Mouse (Mus musculus) megakaryocyte-erythroid progenitor cell, adult 5-6 weeks (primary cell): ENCODE measurements at regions not wholly inside any gene's neighbourhood (a gene's known extent, or its start where the extent isn't known, plus 50 kb on each side); places are given as distances from the start of the nearest gene placed in this dataset.
A peak's percentile ranks its signal among the peaks of the same experiment; 100 is the strongest.

ENCODE experiments used
- ATAC-seq: replicated peaks from 2 replicates; pipeline ENCODE4 v1.8.0; 2016; ENCODE audit warnings: mild to moderate bottlenecking, inconsistent platforms; ENCODE audit not compliant: severe bottlenecking, poor library complexity, low FRiP score, low TSS enrichment

DNA sequence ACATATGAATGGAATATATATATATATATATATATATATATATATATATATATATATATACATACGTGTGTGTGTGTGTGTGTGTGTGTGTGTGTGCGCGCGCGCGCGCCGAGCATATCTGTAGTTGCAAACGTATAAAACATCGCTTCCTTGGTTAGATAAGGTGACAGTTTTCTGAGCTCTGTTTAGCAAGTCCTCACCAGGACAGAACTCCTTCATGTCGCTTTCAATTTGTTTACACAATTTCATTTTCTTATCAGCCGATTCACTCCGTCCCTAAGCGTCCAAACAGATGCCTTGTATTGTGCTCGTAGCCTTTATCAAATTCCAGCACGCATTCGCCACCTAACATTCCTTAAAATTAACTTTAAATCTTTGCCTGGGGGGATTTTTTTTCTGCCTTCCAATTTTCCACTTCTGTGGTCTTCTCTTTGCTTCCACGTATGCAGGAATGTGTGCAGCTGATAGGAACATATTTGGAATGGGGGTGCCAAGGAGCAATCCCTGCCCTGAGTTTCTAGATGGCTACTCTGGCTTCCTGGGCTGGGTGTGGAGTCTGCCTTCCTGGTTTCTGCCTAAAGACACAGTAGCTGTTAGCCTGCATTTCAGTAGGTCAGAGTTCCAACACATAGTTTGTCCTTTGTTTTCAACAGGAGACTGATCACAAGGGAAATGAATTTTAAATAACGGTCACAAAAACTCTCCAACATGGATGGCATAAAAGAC is 575.7 kb downstream of the Robo2 start:
- peak; percentile 47 for ATAC-seq

DNA sequence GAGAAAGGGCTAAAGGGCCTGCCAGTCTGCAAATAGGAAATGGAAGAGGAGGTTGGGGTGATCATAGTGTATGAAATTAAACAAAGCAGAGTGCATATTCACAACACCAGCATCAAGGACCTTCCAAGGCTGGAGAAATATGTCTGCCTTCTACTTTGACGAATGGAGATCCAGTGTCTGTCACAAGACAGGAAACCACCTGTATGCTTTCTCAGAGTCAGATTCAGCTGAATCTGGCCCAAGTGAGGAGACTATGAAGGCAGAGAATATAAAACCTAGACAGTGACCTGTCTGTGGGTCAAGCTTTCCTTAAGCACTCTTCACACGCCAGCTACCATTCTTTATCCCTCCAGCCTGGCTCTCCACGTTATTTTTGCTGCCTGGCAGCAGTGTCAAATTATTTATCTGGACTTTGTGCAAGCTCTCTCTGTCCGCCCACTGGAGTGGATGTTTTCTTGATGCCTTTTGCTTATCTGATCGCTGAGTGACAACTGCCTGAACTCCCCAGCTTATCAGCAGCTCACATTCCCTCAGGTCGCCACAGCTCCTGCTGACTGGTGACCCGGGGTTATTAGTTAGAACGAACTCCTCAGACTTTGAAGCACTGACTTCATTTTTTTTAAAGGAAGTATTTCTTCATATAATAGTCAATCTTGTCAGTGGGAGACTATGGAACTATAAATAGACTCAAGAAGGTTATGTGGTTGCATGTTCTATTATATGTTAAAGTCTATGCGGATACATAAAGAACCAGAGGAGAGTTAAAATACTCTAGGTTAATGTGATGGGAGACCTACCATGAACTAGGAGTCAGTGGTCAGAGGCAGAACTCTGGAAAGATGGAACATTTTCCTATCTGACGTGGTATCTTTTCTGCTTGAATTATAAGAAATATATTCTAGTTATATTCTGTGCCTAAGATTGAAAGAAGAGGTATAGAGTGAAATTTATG is 590.0 kb downstream of the Robo2 start:
- peak; percentile 100 for ATAC-seq

DNA sequence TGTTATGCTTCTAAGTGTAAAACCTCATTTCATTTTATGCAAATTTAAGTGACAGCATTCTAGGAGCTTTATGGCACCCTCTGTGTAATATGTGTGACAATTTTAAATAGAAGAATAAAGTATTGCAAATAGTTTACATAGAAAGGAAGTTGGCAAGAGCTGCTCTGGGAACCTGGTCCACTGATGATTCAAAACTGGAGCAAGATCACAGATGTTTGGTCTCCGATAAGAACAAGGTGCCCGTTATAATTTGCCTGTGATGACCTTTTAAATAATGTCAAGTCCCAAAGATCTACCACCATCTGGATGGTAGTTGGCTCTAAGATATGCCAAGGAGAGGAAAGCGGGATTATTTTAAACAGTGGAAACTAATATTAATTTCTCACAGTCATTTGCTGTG is 607.1 kb downstream of the Robo2 start:
- peak; percentile 63 for ATAC-seq

DNA sequence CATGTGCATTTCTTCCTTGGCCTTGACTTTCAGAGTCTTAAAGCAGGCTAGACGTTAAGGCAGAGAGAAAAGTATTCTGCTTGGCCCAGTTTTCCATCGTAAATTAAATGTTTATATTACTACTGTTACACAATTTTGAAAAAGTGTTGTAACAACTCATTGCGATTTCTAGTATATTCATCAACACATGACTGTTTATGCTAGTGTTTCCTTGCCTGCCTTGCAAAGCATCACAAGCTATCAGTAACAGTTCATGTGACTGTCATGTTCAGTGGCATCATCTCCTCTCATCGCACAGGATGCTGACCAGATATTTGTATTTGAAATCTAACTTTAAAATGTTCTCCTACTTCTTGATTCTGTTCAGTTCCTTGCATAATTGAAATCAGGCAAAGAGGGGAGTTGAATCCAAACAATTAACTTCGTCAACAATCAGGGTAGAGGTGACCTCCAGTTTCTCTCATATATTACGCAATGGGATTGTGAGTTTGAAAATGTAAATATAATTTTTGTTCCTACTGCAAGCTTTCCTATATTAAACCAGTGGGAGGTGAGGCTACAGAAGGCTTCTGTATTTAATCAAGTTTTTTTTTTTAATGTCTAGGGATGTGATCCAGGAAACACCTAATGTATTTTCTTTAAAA is 615.0 kb downstream of the Robo2 start:
- no peak for ATAC-seq

DNA sequence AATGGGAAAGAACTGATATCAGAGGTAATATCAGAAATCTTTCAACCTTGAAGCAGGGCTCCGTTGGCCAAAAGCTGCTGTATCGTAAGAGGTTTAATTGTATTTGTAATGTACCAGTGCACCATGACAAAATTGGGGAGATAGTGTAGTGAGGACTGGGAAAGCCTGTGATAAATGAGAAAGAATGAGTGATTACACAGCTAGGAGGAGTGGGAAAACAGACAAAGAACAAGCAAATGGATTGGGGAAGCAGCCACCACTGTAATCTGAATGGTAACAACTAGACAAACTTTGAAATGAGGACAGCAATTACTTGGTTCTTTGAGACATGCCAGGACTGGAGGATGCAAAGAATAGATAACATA is 626.6 kb downstream of the Robo2 start:
- ATAC-seq, result no peak

DNA sequence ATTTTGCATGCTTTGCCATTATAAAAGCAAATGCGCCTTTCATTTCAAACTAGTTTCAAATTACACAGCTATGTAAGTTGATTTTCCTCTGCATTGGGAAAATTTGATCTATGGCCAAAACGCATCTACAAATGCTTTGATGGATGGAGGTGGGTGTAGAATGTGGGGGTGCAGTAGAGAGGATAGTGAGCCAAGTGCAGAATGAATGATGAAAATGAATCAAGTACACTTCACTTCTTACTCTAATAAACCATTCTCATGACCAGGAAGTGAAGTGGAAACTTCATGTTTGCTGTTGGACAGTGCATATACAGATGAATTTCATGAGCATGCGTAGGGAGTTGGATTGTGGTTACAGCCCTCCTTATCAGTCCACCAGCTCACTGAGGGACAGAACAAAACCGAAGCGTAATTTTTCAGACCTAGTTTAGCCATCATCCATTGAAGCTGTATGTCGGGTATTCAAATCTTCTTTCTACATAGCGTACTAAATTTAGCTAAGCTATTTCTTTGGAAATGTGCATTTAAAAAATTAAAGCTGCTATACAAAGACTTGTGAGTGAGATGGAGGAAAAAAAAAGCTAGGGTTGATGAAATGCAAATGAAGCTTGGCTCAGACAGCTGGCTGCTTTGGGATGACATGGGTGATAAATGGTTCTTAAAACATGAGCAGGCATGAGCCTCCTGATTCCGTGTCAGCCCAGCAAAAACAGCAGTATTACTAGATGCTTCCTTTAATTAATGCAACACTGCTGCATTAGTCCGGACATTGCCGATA is 627.1 kb downstream of the Robo2 start:
- ATAC-seq, result no peak

DNA sequence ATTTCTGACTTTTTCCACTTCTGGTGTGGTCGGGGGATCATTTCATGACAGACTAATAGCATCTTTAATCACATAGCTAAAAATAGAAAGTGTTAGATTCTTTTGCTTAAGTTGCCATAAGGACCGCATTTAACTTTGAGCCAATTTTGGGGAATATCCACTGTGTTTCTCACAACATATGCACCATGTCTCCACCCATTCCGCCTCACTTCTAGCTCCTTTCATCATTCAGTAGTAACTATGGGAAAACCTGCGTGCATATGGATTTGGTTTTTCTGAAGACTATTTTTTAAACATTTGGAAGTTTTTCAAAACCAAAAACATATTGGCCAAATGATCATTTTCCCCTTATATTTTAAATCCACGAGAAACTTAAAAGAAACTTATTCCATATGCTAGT is 639.2 kb downstream of the Robo2 start:
- no peak for ATAC-seq

DNA sequence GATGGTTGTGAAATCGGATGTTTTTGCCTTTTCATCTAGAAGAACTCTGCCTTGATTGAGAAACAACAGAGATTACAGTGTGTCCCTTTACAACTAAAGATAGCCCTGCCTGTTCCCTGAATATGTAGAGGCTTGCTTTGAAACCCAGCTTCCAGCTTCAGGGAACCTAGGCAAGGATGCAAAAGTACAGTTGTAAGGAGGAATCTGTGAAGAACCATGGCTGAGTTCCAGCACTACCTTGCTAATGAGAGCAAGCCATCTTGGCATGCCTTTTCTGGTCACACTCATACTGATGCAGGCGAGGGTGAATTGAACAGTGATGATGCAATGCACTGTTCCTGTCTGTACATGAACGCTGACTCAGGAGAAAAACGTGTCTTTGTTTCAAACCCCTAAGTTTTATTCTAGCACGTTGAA is 641.2 kb downstream of the Robo2 start:
- no peak for ATAC-seq

DNA sequence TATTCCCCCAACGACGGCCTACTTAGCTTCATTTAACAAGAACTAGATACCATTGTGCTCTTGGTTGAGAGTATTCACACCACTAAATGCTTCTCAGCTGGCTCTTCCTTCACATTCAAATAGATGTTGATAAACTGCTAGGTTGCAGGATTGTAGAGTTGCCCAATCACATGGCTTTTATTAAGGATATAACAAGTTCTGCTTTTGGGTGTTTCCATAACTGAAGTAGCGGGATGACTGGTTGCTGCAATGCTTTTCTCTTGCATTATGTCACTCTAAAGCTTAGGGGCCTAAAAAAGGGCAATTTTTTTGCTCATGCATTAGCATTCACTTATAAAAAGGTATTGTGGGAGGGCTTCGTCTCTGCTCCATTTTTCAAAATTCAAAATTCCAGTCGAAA is 641.9 kb downstream of the Robo2 start:
- no peak for ATAC-seq

DNA sequence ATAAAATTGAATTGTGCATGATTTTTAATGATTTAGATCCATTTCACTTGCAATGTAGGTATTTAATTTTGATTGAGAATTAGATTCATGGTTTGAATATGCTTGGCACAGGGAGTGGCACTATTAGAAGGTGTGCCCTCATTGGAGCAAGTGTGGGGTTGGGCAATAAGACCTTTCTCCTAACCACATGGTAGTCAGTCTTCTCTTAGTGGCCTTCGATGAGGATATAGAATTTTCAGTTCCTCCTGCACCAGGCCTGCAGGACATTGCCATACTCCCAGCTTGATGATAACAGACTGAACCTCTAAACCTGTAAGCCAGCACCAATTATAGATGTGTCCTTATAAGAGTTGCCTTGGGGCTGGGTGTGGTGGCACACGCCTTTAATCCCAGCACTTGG is 642.9 kb downstream of the Robo2 start:
- ATAC-seq, result no peak

DNA sequence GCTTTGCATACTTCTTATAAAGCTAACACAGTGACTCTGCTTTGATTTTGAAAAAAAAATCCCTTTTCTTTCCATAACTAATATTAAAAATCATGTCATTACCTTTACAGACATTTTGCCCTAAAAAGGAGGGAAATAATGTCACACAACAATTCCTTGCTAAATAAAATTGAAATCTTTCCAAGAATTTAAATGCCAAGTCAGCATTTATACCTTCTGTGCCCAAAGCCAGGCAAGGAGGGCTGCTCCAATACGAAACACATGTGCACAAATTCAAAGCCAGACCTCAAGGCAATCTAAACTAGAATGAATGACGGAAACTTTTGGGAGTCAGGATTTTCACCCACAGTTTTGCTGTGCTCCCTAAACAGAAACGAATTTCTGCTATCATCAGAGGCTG is 646.4 kb downstream of the Robo2 start:
- no peak for ATAC-seq

DNA sequence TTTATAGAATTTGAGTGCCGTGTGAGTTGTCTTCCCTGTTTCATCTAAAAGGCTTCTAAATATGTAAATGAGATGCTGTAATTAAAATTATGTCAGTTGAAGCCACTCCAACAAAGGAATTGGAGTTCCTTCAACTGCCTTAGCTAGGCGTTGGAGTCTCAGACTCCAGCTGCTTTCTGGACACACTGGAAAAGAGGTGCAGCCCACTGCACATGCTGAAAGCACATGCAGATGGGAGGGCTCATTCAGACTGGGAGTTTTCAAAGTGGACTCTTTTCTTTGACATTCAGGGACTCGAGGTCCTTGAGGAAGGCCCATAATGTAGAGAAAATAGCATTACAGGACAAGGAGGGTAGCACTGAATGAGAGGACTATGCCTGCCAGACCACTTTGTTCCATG is 650.7 kb downstream of the Robo2 start:
- no peak for ATAC-seq

DNA sequence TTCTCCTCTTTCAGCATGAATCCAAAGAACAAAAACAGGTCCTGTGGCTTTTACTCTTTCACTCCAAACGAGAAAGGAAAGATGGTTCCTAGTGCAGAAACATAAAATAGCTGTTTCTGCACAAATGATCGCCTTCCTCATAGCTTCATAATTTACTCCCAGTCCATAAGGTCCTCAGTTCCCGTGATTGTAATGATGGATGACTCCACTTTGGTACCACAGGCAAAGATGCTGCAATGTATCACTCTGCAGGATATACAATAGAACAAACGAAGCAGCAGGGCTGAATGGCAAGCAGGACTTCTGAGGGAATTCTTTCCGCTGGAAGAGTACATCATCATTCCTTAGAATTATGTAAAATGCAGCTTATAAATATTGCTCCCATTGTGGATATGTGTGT is 652.8 kb downstream of the Robo2 start:
- ATAC-seq, result no peak

DNA sequence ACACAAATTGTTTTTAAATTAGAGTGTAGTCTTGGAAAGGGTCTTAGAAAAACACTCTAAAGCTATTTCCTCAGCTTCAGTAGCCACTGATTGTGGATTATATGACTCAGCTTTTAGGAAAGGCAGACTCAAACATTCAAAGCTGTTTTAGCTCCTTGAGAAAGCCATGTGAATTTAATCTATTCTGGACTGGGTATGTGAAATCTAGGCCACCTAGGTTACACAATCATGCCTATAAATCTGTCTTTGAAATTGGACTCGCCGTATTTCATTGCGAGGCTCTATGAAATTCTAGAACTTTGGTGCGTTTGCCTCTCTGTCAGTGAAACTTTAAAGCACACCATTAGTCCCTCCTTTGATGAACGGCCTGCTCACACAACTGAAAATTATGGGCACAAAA is 657.3 kb downstream of the Robo2 start:
- ATAC-seq, result no peak

DNA sequence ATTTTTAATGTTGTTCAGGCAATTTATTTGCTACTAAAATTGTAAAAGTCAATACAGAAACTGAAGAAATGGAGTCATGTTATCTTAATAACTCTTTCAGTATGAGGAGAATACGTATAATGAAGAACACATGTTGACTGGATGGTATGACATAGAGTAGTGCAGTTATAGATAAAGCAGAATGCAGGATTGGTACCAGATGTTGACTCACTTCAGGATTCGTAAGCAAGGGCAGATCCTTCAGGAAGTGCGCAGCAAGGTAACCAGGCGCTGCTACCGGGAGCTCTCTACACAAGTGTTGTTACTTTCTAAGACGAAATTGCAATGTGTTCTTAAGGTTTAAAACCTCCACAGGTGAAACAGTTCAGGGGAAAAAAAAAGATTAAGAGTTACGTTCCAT is 683.3 kb downstream of the Robo2 start:
- ATAC-seq, result no peak

DNA sequence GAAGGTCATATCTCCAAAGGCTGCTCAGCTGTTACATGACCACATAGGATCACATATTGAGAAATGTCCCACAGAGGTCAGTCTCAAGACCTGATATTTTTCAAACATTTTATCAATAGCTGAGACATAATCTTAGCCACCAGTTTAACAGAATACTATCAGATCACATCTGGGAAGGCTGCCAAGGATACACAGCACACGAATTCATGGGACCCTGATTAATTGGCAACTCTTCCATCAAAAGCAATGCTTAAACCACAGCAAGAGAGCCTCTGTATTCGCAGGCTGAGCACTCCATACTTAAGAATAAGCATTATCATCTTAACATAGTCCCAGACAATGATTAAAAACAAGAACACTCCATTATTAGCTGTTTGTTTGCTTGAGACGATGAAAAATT is 691.9 kb downstream of the Robo2 start:
- no peak for ATAC-seq

DNA sequence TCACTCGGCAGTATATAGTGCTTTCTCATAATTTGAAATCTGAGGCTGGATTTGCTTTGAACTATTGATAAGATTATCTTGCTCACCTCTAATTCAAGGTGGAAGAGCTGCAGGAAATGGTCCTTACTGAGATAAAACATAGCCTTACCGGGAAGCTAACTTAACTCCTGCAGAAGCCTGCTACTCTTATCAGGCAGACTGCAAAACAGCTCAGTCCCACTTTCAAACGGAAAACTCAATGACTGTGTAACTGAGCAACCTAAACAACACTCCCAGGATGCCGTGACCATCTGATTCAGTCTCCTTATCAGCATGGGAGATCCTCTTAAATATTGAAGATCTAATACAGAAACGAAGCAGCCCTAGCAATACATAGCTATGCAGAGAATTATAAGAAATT is 695.3 kb downstream of the Robo2 start:
- peak; percentile 44 for ATAC-seq

DNA sequence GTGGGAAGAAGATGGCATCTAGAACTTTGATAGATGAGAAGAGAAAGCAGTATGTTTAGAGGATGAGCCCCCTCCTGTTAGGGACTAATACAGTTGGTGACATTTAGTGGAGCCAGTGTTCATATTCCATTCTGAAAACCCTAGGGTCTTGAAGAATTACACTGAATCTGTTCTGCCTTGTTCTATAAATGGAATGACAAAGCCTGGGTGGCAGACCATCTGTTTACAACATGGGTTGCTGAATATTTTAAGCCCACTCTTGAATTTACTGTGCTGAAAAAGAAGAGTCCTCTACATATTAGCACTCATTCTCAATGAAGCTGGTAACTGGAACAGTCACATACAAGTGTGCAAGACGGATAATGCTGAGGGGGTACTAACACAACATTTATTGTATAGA is 704.6 kb downstream of the Robo2 start:
- no peak for ATAC-seq

DNA sequence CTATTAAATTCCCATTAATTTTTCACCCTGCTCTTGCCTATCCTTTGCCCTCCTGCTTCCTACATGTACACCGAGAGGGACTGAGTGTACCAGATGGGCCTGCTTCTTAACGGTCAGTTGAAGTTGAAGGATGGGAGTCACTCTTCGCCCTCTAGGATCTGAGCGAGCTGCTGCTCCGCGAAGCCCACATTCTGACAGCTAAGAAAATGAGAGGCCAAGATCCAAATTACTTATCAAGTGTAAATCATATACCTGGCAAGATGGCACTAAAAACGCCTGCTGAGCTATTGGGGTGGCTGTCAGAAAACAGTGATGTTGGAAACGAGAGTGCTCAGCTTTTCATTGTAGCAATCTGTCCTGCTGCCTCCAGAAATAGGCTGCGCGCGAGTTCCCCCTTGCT is 722.4 kb downstream of the Robo2 start:
- ATAC-seq, result no peak

DNA sequence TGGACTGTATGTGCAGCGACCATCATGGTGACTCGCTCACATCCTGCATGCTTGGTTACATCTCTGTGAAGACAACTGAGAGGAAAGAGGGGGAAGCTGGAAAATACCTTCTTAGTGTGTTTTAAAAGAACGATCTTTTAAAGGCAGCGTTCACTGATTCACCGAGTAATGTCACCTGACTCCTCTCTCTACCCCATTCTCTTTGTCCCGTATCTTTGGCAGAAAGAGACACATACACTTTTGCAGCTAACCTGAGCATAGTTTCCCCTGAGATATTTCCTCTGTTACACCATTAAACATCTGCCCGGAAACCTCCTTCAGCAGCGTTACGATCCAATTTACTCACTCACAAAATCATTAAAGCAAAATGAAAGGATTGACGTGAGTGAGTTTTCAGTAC is 731.8 kb downstream of the Robo2 start:
- no peak for ATAC-seq
